In genomic region chr15:73923438-73923837, GRCm38 (mm10) we compare ENCODE assay signal across 8 mouse cellular contexts.
A peak's percentile ranks its signal among the peaks of the same experiment; 100 is the strongest.
DNase-seq lines count a peak whose midpoint lies in the region; ATAC-seq and TF ChIP-seq lines count a peak whose summit lies in the region.

No protein-coding gene starts in this region.

- TF ChIP-seq CTCF in kidney, adult 2 months (conservative IDR thresholded peaks at IDR 0.05; ENCODE audit: insufficient read depth, insufficient read length, low read depth, low read length): no peak
- peak; percentile 44 for TF ChIP-seq CTCF in ES-Bruce4 (IDR thresholded peaks at IDR 0.05; ENCODE audit: low read depth, low read length)

- H3K9ac ChIP-seq in ES-Bruce4 (ENCODE audit: low read depth, poor library complexity, severe bottlenecking): no peak overlapping the region
- no peak overlapping the region for H3K9ac ChIP-seq in embryonic facial prominence, embryonic 14.5 days (ENCODE audit: low read depth, low read length)
- H3K9ac ChIP-seq in hindbrain, embryonic 16.5 days (ENCODE audit: low read depth, low read length): no peak overlapping the region
- no peak overlapping the region for H3K9ac ChIP-seq in neural tube, embryonic 13.5 days

- 69% methylated on average over 2 of the region's 2 CpGs for WGBS in kidney, adult 2 months
- 78% methylated on average over 2 of the region's 2 CpGs for WGBS in embryonic facial prominence, embryonic 14.5 days
- WGBS in hindbrain, embryonic 16.5 days: 55% methylated on average over 2 of the region's 2 CpGs
- WGBS in neural tube, embryonic 13.5 days: 73% methylated on average over 2 of the region's 2 CpGs

- no peak overlapping the region for H3K4me2 ChIP-seq in embryonic facial prominence, embryonic 14.5 days (ENCODE audit: low read depth, low read length)
- no peak overlapping the region for H3K4me2 ChIP-seq in hindbrain, embryonic 16.5 days (ENCODE audit: low read length)
- H3K4me2 ChIP-seq in neural tube, embryonic 13.5 days: no peak overlapping the region

- no peak for TF ChIP-seq EP300 in ES-Bruce4 (IDR thresholded peaks at IDR 0.05; ENCODE audit: insufficient read depth, low read depth, low read length)

- H3K27me3 ChIP-seq in kidney, adult 2 months (replicated peaks; ENCODE audit: control insufficient read depth, insufficient read depth, low read length): no peaks in the 10 kb centered on the region
- no peaks in the 10 kb centered on the region for H3K27me3 ChIP-seq in ES-Bruce4 (ENCODE audit: control insufficient read depth, insufficient read depth, low read length, poor library complexity, severe bottlenecking)
- H3K27me3 ChIP-seq in embryonic facial prominence, embryonic 14.5 days (replicated peaks; ENCODE audit: control insufficient read depth, insufficient read depth, low read length): no peaks in the 10 kb centered on the region
- no peaks in the 10 kb centered on the region for H3K27me3 ChIP-seq in hindbrain, embryonic 16.5 days (replicated peaks; ENCODE audit: control insufficient read depth, insufficient read depth, low read length)
- no peaks in the 10 kb centered on the region for H3K27me3 ChIP-seq in neural tube, embryonic 13.5 days

- H3K9me3 ChIP-seq in ES-Bruce4 (replicated peaks; ENCODE audit: control insufficient read depth, insufficient read depth, low read length, poor library complexity, severe bottlenecking): no peaks in the 10 kb centered on the region
- no peaks in the 10 kb centered on the region for H3K9me3 ChIP-seq in embryonic facial prominence, embryonic 14.5 days (ENCODE audit: control insufficient read depth, low read length)
- no peaks in the 10 kb centered on the region for H3K9me3 ChIP-seq in hindbrain, embryonic 16.5 days (ENCODE audit: control insufficient read depth, low read length)
- no peaks in the 10 kb centered on the region for H3K9me3 ChIP-seq in neural tube, embryonic 13.5 days

- no peak for ATAC-seq in embryonic facial prominence, embryonic 14.5 days (ENCODE audit: low read depth)
- ATAC-seq in hindbrain, embryonic 16.5 days: peak; percentile 78
- ATAC-seq in neural tube, embryonic 13.5 days (ENCODE audit: low read depth): 0 out of 2 replicates have a peak, but pooled peaks have one; percentile 36
- ATAC-seq in frontal cortex, adult (ENCODE audit: low TSS enrichment): no peak

- H3K36me3 ChIP-seq in kidney, adult 2 months (ENCODE audit: control insufficient read depth, insufficient read depth, low read length): no peaks in the 10 kb centered on the region
- no peaks in the 10 kb centered on the region for H3K36me3 ChIP-seq in ES-Bruce4 (ENCODE audit: control insufficient read depth, insufficient read depth, low read length, poor library complexity, severe bottlenecking)
- H3K36me3 ChIP-seq in embryonic facial prominence, embryonic 14.5 days (ENCODE audit: control insufficient read depth, insufficient read depth, low read length): no peaks in the 10 kb centered on the region
- no peaks in the 10 kb centered on the region for H3K36me3 ChIP-seq in hindbrain, embryonic 16.5 days (ENCODE audit: control insufficient read depth, insufficient read depth, low read length)
- H3K36me3 ChIP-seq in neural tube, embryonic 13.5 days: no peaks in the 10 kb centered on the region

- H3K4me1 ChIP-seq in kidney, adult 2 months (ENCODE audit: control insufficient read depth, insufficient read depth, low read length): no peaks in the 10 kb centered on the region
- no peaks in the 10 kb centered on the region for H3K4me1 ChIP-seq in ES-Bruce4 (ENCODE audit: control insufficient read depth, insufficient read depth, low read length)
- no peaks in the 10 kb centered on the region for H3K4me1 ChIP-seq in embryonic facial prominence, embryonic 14.5 days (ENCODE audit: control insufficient read depth, insufficient read depth, low read length)
- H3K4me1 ChIP-seq in hindbrain, embryonic 16.5 days (ENCODE audit: control insufficient read depth, insufficient read depth, low read depth, low read length): no peaks in the 10 kb centered on the region; the same call in 1 of the 2 replicates
- no peaks in the 10 kb centered on the region for H3K4me1 ChIP-seq in neural tube, embryonic 13.5 days (replicated peaks)

- no peak overlapping the region for H3K27ac ChIP-seq in kidney, adult 2 months (ENCODE audit: insufficient read depth, low read depth, low read length)
- H3K27ac ChIP-seq in ES-Bruce4 (ENCODE audit: insufficient read depth, low read length): no peak overlapping the region
- no peak overlapping the region for H3K27ac ChIP-seq in embryonic facial prominence, embryonic 14.5 days (replicated peaks; ENCODE audit: low read depth, low read length)
- no peak overlapping the region for H3K27ac ChIP-seq in hindbrain, embryonic 16.5 days (ENCODE audit: low read depth, low read length)
- no peak overlapping the region for H3K27ac ChIP-seq in neural tube, embryonic 13.5 days (replicated peaks)

- DNase-seq in kidney, adult 2 months: peak; percentile 4
- DNase-seq in kidney, adult 9 months: no peak
- peak; percentile 20 for DNase-seq in embryonic facial prominence, embryonic 14.5 days (ENCODE audit: low spot score)
- DNase-seq in gastrocnemius, adult 18-20 months (ENCODE audit: low spot score): no peak

- no peak overlapping the region for H3K4me3 ChIP-seq in kidney, adult 2 months (ENCODE audit: insufficient read depth, low read depth, low read length)
- no peak overlapping the region for H3K4me3 ChIP-seq in ES-Bruce4 (ENCODE audit: low read depth, low read length)
- H3K4me3 ChIP-seq in embryonic facial prominence, embryonic 14.5 days (ENCODE audit: low read depth, low read length): no peak overlapping the region
- no peak overlapping the region for H3K4me3 ChIP-seq in hindbrain, embryonic 16.5 days (ENCODE audit: low read length)
- H3K4me3 ChIP-seq in neural tube, embryonic 13.5 days: no peak overlapping the region

- no peak for TF ChIP-seq POLR2A in kidney, adult 2 months (IDR thresholded peaks at IDR 0.05; ENCODE audit: low read depth, low read length)
- TF ChIP-seq POLR2A in ES-Bruce4 (IDR thresholded peaks at IDR 0.05; ENCODE audit: insufficient read depth, low read length): no peak

Comparison
In these comparisons a context has a peak if more than half of its experiments do, and no peak if none do; other contexts are left out.
1. DNase-seq: peak in kidney, adult 2 months (single experiment) and embryonic facial prominence, embryonic 14.5 days (single experiment); none in kidney, adult 9 months (single experiment) and gastrocnemius, adult 18-20 months (single experiment).
2. ATAC-seq: peak in hindbrain, embryonic 16.5 days (single experiment) and neural tube, embryonic 13.5 days (single experiment); none in embryonic facial prominence, embryonic 14.5 days (single experiment) and frontal cortex, adult (single experiment).